Mouse (Mus musculus) embryonic fibroblast, embryonic 13.5 days (primary cell): ENCODE results near the gene Acot3.

Experiments used
- CTCF ChIP-seq: IDR thresholded peaks from 2 replicates; pipeline ENCODE4 v1.5.1; 2011; ENCODE audit warnings: mild to moderate bottlenecking, control low read depth, low read length, moderate library complexity, borderline replicate concordance; ENCODE audit not compliant: insufficient read depth
- POLR2A ChIP-seq: IDR thresholded peaks from 2 replicates; pipeline ENCODE4 v1.6.1; 2011; ENCODE audit warnings: low read depth, mild to moderate bottlenecking, control low read depth, low read length, moderate library complexity

- TF ChIP-seq CTCF (no peak), POLR2A (no peak)
These were observed 38.8 kb upstream of the Acot3 start for GRCm38 (mm10) chr12:84013130-84013529.
